Mouse (Mus musculus) adrenal gland, postnatal 25 days (tissue): Measurements from ENCODE around the gene Pde11a. TPM values are rescaled to one million over a fixed set of nuclear protein-coding genes. Genes with fewer than 3 reads are reported as not detected.
A peak's percentile ranks its signal among the peaks of the same experiment; 100 is the strongest.

ENCODE experiments used
- DNase-seq: peaks from one replicate; pipeline ENCODE4 v3.0.0; 2021; ENCODE audit warnings: mixed read lengths
- total RNA-seq: library from RNA; stranded (reverse); gene quantifications from 2 replicates; pipeline ENCODE4 v1.2.3, GENCODE M21; 2021

Gene Pde11a
- total RNA-seq, 1 experiment from 2014 or later, result 0.30 TPM

GRCm38 (mm10) chr2:76052897-76053505 is 285.6 kb downstream of the Pde11a start:
- DNase-seq, result no peak

GRCm38 (mm10) chr2:76051385-76051784 is 287.2 kb downstream of the Pde11a start:
- DNase-seq, result no peak

- no peak for DNase-seq
Measured at GRCm38 (mm10) chr2:76050911-76051310, 287.7 kb downstream of the Pde11a start.

GRCm38 (mm10) chr2:76050092-76050491 is 288.5 kb downstream of the Pde11a start:
- no peak for DNase-seq

- no peak for DNase-seq
Measured at GRCm38 (mm10) chr2:76049529-76049928, 289.0 kb downstream of the Pde11a start.

- DNase-seq, result no peak
Measured at GRCm38 (mm10) chr2:76047740-76048139, 290.8 kb downstream of the Pde11a start.

GRCm38 (mm10) chr2:76042210-76042609 is 296.4 kb downstream of the Pde11a start:
- no peak for DNase-seq

- DNase-seq, result no peak
Measured at GRCm38 (mm10) chr2:76040116-76040515, 298.5 kb downstream of the Pde11a start.

- DNase-seq, result peak; percentile 35
Measured at GRCm38 (mm10) chr2:76030080-76030479, 308.5 kb downstream of the Pde11a start.

GRCm38 (mm10) chr2:76029081-76029901 is 309.3 kb downstream of the Pde11a start:
- peak; percentile 58 for DNase-seq

GRCm38 (mm10) chr2:76016890-76017289 is 321.7 kb downstream of the Pde11a start:
- no peak for DNase-seq

- DNase-seq, result no peak
Measured at GRCm38 (mm10) chr2:76016136-76016535, 322.4 kb downstream of the Pde11a start.

- no peak for DNase-seq
Measured at GRCm38 (mm10) chr2:76015460-76015859, 323.1 kb downstream of the Pde11a start.

GRCm38 (mm10) chr2:76014659-76015058 is 323.9 kb downstream of the Pde11a start:
- no peak for DNase-seq

- DNase-seq, result no peak
Measured at GRCm38 (mm10) chr2:76006194-76006593, 332.4 kb downstream of the Pde11a start.

GRCm38 (mm10) chr2:76002899-76003298 is 335.7 kb downstream of the Pde11a start:
- no peak for DNase-seq

- DNase-seq, result peak; percentile 81
Measured at GRCm38 (mm10) chr2:76001392-76001791, 337.2 kb downstream of the Pde11a start.

- no peak for DNase-seq
Measured at GRCm38 (mm10) chr2:75999636-76000035, 338.9 kb downstream of the Pde11a start.

- DNase-seq, result no peak
Measured at GRCm38 (mm10) chr2:75998692-75999091, 339.9 kb downstream of the Pde11a start.

- peak; percentile 21 for DNase-seq
Measured at GRCm38 (mm10) chr2:75997726-75998125, 340.8 kb downstream of the Pde11a start.

- no peak for DNase-seq
Measured at GRCm38 (mm10) chr2:75994841-75995240, 343.7 kb downstream of the Pde11a start.

GRCm38 (mm10) chr2:75991581-75992205 is 346.9 kb downstream of the Pde11a start:
- no peak for DNase-seq

GRCm38 (mm10) chr2:75990885-75991539 is 347.6 kb downstream of the Pde11a start:
- peak; percentile 83 for DNase-seq
